Mouse (Mus musculus) frontal cortex, adult 2 months (tissue): ENCODE measurements around the gene Zmym6. TPM values are rescaled to one million over a fixed set of nuclear protein-coding genes. Genes with fewer than 3 reads are reported as not detected.

ENCODE experiments used
- DNase-seq, 2 experiments: peaks; one replicate each; pipeline ENCODE4 v3.0.0; 2022; ENCODE audit warnings: low spot score in 1 of 2; ENCODE audit errors: extremely low spot score in 1 of 2
- polyA plus RNA-seq: library from polyadenylated mRNA; depleted of rRNA; stranded (reverse); fragments of >200 nt; gene quantifications from 2 replicates; pipeline ENCODE4 v1.2.3, GENCODE M21; 2012

Gene Zmym6
- polyA plus RNA-seq, 1 experiment: 44.6 TPM

GRCm38 (mm10) chr4:127123391-127123790 lies 46.2 kb downstream of the Zmym6 start, which contains the start of gene Tmem35b:
Gene Tmem35b, plus strand, starts transcription at chr4:127123691.
- no peak for DNase-seq

- no peak for DNase-seq
Observed at GRCm38 (mm10) chr4:127124331-127124730, 47.1 kb downstream of the Zmym6 start.

- peak; percentile 4 to 53 for DNase-seq
Observed at GRCm38 (mm10) chr4:127125834-127126463, 48.8 kb downstream of the Zmym6 start.

- DNase-seq: no peak
Observed at GRCm38 (mm10) chr4:127134687-127135086, 57.5 kb downstream of the Zmym6 start.

GRCm38 (mm10) chr4:127137591-127137990 lies 60.4 kb downstream of the Zmym6 start:
- DNase-seq: no peak

- no peak for DNase-seq
Observed at GRCm38 (mm10) chr4:127138486-127138885, 61.3 kb downstream of the Zmym6 start.

- DNase-seq: no peak
Observed at GRCm38 (mm10) chr4:127150031-127150430, 72.8 kb downstream of the Zmym6 start.

- DNase-seq: no peak
Observed at GRCm38 (mm10) chr4:127153345-127153744, 76.2 kb downstream of the Zmym6 start.

GRCm38 (mm10) chr4:127155757-127156156 lies 78.6 kb downstream of the Zmym6 start:
- DNase-seq: no peak

- no peak for DNase-seq
Observed at GRCm38 (mm10) chr4:127157746-127158145, 80.6 kb downstream of the Zmym6 start.

GRCm38 (mm10) chr4:127163926-127164325 lies 86.7 kb downstream of the Zmym6 start:
- no peak for DNase-seq

GRCm38 (mm10) chr4:127167096-127167495 lies 89.9 kb downstream of the Zmym6 start:
- DNase-seq: no peak

- DNase-seq: no peak
Observed at GRCm38 (mm10) chr4:127167731-127168130, 90.5 kb downstream of the Zmym6 start.

GRCm38 (mm10) chr4:127168211-127168913 lies 91.2 kb downstream of the Zmym6 start:
- no peak for DNase-seq

- DNase-seq: no peak
Observed at GRCm38 (mm10) chr4:127168914-127169345, 91.7 kb downstream of the Zmym6 start, which contains the start of gene Dlgap3. Gene Dlgap3, plus strand, starts transcription at chr4:127169204.

- peak in 1 of 2 experiments; percentile 54 for DNase-seq
Observed at GRCm38 (mm10) chr4:127169346-127170221, 92.4 kb downstream of the Zmym6 start.

- peak; percentile 59 to 86 for DNase-seq
Observed at GRCm38 (mm10) chr4:127170866-127171265, 93.7 kb downstream of the Zmym6 start.

- DNase-seq: no peak
Observed at GRCm38 (mm10) chr4:127171341-127171905, 94.2 kb downstream of the Zmym6 start.

GRCm38 (mm10) chr4:127172119-127172518 lies 94.9 kb downstream of the Zmym6 start:
- no peak for DNase-seq

- peak in 1 of 2 experiments; percentile 76 for DNase-seq
Observed at GRCm38 (mm10) chr4:127172614-127173013, 95.4 kb downstream of the Zmym6 start.

- no peak for DNase-seq
Observed at GRCm38 (mm10) chr4:127173461-127173860, 96.3 kb downstream of the Zmym6 start.
